Mouse (Mus musculus) thymus, postnatal 4 days (tissue): ENCODE results near the gene Cd160.
A peak's percentile ranks its signal among the peaks of the same experiment; 100 is the strongest.

Source experiments
- DNase-seq: peaks from one replicate; pipeline ENCODE4 v3.0.0; 2021

Cd160 gene

DNA sequence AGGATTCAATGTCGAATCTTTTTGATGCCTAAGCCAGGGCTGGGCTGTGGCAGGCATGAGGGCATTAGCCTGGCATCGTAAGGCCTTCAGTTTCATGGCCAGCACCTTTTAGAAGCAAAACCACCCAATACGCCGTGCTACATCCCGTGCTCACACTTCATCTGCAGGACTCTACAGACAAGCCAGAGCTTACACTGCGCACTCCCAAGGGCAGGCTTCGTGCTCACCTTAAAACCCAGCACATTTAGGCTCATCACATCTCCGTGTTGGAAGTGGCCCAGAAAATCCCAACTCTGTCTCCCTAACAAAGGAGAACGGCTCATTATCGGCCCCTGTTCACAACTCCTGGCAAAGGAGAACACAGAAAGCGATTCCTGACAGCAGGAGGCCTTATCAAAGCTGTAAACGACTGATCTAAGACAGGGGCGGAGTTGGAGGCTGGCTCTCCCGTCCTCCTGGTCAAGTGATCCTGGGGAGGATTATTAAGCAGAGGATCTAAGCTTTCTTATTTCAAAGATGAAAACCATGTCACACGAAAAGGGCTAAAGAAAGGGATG is 765 bp downstream of the Cd160 start:
- no peak for DNase-seq

DNA sequence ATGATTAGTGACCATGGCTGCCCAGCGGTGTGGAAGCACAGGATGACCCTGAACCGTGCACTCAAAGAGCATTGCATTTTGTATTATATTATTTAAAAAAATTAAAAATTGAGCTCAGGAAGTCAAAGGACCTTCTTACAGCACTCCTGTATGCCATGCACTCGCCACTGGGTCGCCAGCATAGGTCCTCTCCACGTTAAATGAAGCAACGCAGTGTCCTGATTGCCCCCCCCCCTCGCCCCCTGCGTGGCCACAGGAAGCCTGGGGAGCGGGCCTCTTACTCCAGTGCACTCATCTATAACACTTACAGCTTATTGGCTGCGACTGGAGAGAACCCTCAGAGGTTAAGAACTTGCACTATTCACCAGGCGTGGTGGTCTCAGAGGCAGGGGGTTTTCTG is 3.9 kb downstream of the Cd160 start:
- no peak for DNase-seq

DNA sequence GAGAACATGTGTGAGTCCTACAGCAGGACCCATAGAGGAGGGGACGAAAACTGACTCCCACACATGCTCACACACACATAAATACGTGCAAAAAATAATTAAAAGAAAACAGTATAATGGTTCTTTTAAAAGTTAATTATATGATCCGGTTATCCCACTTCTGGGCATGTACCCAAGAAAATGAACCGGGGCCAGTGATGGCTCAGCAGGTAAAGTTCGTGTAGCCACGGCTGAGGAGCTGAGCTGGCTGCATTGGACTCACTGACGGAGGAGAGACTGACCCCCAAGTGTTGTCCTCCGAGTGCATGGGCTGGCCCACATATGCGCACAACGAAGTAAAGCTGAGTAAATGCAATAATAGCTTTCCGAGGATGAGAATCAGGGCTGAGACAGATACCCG is 4.5 kb downstream of the Cd160 start:
- DNase-seq, result no peak

DNA sequence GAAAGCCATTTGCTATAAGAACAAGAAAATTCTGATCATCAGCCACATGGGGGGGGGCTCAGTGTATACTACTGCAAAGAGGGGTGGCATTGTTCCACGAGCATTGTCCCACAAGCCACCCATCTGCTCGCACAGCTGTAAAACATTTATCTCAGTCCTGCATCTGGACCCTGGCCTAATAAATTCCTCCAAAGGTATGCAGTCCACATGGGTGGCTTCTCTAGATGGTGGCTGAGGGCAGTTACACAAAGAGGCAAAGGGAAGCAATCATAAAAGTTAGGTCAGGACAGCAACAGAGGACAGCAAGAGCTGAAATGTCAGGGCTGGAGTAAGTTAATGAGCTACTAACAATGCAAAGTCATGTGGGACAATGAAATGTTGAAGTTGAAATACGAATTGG is 5.5 kb downstream of the Cd160 start:
- no peak for DNase-seq

DNA sequence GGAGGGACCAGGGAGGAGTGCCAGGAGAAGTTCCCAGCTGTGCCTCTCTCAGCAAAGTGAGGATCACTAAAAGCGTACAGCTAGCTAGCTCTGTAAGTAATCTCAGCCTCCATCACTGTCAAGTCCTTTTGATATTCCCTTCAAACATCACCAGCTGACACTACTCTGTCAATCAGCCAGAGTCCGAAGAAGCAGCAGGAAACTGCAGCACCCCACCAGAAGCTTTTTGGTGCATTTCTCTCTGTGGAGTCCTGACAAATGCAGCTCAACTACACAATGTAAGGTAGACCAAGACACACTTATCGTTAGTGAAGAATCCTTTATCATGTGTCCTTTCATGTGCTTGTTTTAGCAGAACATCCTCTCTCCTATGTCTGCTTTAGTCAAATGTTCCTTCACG is 7.6 kb downstream of the Cd160 start:
- no peak for DNase-seq

DNA sequence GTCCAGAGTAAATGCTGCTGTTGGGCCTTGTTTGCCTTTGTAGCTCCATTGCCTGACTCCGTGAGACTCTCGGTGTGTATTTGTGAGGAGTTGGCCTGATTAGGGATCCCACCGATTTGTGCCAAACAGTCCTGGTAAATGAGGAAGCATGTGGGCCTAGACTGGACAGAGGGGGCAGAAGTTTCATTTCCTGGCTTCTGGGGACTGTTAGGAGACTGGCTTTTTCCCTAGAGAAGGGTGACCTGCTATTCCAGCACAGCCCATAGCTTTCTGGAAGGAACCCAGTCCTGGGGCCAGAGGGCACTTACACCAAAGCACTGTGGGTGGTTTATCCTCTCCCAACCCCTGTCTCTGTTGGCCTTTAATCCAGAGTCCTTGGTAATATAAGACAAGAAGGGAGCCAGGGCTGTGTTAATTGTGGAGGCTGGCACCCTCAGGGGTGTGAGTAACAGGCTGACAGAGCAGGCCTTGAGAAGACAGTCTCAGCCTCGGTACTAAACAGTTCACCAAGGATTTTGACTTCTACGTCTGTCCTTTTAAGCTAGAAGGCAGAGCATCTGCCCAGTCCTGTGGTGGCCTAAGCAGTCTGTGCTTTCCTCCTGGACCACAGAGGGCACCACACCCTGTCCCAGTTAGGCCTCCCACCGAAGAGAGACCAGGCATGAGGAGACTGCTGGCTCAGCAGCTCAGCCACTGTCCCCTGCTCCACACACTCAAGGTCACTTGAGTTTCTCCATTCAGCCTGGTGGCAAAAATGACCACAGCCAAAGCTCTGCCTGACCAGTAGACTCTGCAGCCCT is 8.8 kb downstream of the Cd160 start:
- DNase-seq, result no peak

DNA sequence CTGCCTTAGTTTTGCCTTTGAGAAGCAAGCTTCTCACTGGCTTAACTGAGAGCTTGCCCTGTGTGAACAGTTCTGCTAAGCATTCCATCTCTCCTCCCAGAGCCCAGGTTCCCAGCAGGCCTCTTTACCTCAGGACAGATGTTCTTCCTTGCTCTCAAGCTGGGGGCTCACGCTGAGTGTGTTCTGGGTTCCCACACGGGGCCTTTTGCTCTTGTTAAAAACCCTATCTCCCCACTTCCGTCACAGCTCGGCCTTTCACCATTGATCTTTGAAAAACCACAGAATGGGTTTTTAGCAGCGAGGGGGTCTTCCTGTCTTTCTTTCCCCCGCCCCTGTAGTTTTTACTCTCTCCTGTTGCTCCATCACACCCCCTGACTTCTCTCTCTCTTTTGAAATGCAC is 14.8 kb downstream of the Cd160 start:
- DNase-seq, result peak; percentile 71

DNA sequence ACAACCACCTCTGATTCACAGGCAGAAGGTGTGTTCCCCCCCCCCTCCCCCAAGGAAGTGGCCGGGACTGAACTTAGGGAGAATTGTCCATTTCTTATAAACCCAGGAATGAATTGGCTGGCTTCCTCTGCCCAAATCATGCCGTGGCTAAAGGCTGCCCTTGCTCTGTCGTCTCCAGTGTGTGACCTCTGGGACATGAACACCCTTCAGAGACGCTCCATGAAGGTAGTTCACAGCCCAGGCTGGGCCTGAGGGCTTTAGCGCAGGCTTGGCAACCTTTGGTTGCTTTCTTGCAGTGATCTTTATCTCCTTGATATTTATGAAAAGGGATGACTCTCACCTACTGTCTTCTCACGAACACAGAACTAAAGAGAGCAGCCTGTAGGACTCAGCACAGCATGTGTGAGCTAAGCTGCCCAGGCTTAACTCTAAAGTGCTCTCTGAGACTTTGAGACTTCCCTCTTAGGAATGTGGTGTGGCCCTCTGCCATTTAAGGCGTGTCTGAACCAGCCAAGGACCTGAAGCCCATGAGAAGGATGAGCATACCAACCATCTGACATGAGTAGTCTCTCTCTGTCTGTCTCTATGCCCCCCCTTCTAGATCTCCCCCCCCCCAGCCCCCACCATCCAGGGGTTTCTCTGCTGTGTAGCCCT is 15.4 kb downstream of the Cd160 start:
- peak; percentile 26 for DNase-seq

DNA sequence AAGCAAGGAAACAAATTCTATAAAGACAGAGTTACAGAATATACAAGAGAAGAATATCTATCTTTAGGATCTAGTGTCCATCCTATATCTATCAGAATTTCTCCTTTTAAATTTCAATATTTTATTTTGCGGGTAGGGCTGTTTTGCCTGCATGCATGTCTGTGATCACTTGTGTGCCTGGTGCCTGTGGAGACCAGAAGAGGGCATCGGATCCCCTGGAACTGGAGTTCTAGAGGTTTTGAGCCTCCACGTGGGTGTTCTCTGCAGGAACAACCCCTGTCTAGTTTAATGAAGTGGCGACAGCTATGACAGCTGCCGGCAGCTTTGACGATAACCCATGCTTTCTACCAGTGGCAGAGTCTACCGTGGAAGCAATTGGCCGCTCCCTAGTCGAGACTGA is 16.0 kb downstream of the Cd160 start:
- peak; percentile 64 for DNase-seq

DNA sequence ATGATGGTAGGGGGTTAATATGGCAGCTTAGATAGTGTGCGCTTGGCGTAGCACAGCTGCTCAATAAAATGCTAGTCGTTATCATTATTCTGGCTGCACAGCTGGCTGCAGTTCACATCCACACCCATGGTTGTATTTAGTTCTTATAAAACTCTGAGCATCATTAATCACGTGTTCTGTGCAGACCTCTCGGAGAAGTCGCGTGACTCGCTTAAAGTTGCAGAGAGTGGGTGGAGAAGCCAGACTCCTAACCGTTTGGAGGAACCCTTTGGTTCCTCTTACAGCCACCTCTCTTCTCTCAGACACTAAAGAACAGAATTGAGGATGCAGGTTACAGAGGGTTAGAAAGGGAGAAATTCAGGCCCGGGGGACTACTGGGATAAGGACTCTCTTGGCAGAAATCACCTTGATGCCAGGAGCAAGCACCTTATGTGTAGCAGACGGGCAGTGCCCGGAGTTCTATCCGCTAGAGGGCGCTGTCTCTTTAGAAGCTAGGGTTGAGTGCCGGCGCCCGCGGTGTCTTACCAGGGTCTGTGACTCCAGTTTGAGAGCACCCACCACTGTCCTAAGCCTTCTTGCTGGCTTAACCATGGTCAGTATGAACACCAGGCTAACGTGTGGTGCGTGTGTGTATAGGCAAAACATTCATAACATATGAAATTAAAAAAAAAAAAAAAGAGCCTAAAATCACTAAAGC is 16.6 kb downstream of the Cd160 start:
- peak; percentile 98 for DNase-seq

DNA sequence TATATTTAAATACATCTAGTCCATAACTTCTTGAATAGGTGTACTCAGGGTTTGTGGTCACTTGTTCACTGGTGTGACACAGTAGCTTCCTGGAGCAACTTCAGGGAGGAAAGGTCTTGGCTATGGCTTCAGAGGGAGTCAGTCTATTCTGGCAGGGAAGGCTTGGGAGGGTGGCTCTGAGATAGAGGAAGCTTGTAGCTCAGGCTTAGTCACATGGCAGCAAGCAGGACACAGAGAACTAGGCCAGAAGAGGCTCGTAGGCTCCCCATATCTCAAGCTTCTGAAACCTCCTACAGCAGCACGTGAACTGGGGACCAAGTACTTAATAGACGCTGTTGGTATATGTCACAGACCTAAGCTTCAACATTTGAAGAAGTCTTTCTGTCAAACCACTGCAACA is 17.9 kb downstream of the Cd160 start:
- DNase-seq, result no peak

DNA sequence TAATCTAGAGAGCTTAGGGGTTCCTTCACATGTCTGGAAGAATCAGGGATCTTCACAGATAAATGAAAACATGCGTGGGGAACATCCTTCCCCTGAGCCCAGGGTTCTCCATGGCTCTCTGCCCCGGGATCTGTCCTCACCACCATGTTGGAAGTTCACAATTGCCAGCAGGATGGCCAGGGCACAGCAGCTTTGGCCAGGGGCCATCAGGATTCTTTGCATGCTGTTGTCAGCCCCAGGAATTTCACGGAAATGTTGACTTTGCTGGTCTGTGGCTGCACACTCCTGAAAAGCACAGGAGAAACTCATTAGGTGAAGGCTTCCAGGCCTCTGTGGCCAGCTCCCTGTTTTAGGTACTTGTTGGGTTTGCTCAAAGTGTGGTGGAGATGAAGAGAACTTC is 20.5 kb downstream of the Cd160 start:
- DNase-seq, result no peak

DNA sequence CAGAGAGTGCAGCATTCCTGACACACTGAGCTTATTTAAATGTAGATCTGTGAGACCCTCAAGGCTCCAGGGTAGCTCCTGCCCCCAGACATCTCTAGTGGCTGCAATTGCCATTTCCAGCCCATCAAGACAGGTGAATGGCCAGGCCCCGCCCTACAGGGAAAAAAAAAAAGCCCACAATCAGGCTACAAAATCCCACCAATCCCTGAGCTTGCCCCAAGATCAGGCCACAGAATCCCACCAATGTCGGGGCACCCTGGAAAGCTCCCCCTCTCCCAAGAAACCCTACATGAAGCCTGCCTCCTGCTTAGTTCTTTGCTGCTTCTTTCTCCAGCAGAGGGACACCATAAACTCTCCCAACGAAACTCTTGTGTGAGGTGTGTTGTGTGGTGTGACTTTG is 21.0 kb downstream of the Cd160 start:
- DNase-seq, result no peak

DNA sequence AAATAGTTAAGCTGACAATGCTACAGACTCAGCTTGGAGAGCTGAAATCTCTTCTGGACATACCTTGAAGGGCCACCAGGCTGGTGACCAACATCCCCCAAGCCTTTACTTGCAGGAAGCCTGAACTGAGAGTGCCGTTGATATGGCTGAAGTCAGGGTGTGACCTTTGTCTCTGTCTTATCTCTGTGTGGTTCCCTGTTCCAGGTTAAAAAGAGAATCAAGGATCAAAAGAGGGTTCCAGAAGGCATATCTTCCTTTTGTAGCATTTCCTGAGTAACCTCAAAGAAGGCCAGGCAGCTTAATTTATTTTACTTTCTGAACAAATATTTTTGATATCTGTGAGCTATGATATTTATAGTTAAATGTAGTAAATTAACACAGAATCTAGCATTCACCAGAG is 26.9 kb downstream of the Cd160 start:
- no peak for DNase-seq

DNA sequence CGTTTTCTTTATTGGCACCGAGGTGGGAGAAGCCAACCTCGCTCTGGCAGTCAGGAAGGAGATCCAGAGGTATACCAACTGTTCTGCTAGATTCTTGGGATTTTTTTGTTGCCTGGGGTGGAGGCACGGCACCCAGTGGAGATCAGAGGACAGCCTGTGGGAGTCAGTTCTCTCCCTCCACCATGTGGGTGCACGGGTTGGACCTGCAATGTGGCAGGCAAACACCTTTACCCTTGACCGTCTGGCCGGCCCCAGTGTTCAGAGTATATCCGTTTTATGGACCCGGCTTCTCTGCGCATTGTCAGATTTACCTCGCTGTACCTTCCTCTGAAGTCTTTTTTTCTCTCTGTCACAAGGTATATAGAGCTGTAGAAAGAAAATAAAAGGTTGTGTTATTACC is 28.9 kb downstream of the Cd160 start:
- DNase-seq, result no peak

DNA sequence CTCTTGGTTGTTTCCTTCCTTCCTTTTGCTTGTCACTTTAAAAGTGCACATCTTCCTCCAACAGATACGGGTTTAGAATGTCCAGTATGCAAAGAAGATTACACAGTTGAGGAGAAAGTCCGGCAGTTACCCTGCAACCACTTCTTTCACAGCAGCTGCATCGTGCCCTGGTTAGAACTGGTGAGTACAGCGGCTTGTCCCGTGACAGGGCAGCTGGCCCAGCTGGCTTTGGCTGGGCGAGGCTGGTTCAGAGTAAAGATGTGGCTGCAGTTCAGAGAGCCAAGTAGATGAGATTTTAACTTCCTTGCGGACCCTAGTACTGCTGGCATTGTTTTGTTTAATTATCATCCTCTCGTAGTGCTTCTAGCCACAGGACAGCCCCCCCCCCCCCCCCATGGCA is 40.6 kb downstream of the Cd160 start:
- no peak for DNase-seq

DNA sequence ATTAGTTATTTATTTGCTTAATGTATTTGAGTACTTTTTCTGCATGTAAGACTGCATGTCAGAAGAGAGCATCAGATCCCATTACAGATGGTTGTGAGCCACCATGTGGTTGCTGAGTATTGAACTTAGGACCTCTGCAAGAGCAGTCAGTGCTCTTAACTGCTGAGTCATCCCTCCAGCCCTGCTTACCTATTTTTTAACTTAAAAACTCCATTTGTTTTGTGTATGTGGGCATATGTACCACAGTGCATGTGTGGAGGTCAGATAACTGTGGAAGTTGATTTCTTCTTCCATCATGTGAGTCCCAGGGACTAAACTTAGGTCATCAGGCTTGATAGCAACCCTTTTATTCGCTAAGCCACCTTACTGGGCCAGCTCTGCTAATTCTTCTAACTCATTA is 41.4 kb downstream of the Cd160 start:
- no peak for DNase-seq

DNA sequence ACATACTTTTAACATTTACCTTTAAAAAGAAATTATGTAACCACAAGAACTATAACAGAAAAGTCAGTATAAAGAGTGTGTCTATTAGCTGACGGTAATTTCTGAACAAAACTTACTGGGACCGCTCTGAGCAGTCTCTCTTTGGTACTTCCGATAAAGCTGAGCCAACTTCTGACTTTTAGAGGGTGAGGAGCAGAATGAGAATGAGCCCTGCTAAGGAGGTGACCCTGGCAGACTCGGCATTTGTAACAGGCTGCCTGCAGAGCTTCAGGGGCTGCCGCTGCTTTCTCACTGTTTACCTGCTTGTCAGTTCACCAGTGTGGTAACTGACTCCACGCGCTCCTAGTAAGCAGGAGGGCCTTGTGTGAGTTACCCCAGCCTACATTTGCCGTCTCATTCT is 46.9 kb downstream of the Cd160 start:
- DNase-seq, result no peak

DNA sequence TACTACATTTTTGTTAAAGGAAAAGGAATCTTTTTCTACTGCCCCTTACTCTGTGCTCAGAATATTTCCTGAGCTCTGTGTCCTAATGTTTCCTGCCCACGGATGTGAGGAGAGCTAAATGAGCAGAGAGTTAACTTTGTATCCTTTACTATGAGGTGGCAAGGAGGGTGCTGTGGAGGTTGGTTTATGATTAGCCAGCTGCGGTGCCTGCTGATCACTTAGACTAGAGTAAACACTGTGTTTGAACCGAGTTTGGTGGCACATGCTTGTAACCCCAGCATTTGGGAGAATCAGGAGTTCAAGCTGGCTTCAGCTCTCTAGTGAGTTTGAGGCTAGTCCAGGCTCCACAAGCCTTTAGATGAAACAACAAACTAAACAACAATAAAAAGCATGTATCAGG is 52.0 kb downstream of the Cd160 start:
- no peak for DNase-seq

DNA sequence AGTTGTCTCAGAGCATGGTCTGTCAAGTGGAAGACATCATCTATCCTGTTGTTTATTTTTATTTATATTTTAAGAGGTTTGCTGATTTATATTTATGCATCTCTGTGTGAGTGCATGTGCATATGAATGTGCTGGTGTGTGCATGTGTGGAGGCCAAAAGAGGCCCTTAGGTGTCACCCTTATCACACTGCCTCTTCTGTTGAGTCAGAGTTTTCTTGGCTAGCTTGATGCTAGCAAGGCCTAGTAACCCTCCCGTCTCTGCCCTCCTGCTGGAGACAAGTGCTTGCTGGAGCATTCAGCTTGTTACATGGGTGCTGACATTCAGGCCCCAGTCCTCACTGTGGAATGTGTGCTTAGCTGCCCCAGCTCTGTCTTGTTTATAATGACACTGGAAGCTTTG is 56.2 kb downstream of the Cd160 start:
- no peak for DNase-seq

DNA sequence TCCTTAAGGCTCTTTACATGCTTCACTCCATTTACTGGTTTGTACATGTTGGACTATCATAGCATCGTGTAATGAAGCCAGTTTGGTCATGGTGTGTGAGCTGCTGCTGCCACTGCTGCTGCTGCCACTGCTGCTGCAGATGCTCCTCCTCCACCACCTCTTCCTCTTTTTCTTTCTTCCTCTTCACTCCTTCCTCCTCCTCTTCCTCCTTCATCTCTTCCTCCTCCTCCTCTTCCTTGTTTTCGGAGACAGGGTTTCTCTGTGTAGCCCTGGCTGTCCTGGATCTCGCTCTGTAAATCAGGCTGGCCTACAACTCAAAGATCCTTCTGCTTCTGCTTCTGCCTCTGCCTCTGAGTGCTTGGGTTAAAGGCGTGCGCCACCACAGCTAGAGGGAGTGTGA is 59.2 kb downstream of the Cd160 start:
- no peak for DNase-seq

DNA sequence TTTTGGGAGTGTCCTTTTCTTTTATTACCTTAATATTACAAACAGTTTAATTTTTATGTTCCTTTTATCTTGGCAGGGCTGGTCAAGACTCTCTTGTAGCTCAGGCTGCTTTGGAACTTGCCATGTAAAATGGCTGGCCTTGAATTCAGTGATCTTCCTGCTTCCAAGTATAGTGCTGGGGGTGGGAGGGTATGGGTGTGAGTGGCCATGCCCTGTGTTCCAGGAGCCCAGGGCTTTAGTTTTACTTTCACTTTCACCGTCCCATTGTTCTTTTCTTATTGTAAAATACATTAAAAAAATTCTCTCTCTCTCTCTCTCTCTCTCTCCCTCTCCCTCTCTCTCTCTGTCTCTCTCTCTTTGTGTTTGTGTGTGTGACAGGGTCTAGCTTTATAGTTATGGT is 64.6 kb downstream of the Cd160 start:
- no peak for DNase-seq

DNA sequence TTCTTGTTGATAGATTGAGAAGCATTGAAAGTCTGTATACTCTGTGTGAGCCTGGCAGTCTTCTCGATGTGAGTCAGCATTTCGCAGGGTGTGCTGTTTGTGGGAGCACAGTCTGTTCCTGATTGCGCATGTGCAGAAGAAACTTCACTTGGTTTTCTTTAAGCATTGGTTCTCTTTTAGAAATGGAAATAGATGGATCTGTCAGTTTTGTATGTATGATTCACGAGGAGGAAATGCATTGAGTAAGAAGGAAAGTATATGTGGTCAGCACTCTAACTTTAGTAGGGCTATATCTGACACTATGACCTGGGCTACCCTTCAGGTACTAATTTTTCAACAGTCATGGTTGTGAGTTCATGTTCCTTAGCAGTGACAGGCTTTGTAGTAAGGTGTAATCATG is 69.5 kb downstream of the Cd160 start:
- DNase-seq, result no peak

DNA sequence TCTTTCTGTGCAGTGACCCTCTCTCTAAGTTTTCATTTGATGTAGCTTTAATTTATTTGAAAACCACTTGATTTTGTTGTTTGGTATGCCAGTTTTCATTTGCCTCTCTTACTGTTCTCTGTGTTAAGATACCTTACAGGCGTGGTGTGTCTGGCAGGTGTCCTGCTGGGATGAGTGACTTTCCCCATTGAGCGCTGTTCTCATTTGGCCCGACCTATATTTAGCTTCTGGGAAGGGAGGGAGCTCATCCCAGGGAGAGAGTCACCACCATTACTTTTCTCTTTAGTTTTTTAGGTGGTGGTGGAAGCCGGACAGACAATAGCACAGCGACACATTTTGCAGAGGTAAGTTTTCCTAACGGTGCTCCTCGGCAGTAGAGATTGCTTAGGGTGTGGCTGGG is 71.5 kb downstream of the Cd160 start:
- no peak for DNase-seq
